Mouse (Mus musculus): ENCODE data around the gene Zfp82. TPM values are rescaled to one million over a fixed set of nuclear protein-coding genes. Genes with fewer than 3 reads are reported as not detected.
"Not testable (repeated sequence)": the region's sequence is repeated elsewhere in the genome, so short reads cannot be mapped to it uniquely, and the experiment has no call there.

The Zfp82 gene
- total RNA-seq (2021) = 1 to 10 TPM; 5.0 to 5.1 TPM

DNA sequence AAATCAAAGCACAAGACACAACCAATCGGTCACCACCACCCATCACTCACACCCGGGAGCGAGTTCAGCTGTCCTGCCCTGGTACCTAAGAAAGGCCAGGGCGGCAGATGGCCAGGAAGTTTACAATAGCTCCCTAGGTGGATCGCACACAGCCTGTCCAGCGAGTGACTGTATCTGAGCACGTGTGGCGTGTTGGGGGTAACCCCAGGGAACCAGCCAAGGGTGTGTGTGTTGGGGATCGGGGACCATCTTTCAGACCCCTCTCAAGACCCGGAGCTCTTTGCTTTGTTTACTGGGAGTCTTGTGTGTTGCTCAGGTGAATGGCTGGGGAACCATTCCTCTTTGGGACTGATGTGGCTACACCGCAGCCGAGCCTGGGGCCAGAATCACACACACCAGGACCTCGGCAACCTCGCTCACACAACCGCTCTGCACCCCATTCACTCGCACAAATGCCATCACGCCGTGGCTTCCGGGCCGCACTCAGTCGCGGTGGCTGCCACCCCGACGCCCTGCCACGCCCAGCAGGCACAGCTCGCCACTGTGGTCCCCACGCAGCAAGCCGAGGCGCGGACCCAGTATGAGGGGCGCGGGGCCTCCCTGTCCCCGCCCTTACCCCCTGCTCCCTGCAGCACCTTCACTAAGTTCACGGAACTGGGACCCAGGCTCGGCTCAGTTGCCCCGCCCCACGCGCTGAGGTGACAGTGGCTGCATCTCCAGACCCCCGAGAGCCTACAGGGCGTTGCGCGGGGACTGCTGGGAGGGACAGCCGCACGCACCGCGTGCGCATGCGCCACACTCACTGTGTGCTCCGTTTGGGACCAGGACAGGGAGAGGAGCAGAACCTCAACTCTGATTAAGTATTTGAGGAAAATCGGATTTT is at the start of gene Zfp82:
TSS of gene Zfp82 (minus strand) at position 755 of the 883 bp plus-strand sequence.
- intact Hi-C loops (cut with DNase I) = no loop called here

DNA sequence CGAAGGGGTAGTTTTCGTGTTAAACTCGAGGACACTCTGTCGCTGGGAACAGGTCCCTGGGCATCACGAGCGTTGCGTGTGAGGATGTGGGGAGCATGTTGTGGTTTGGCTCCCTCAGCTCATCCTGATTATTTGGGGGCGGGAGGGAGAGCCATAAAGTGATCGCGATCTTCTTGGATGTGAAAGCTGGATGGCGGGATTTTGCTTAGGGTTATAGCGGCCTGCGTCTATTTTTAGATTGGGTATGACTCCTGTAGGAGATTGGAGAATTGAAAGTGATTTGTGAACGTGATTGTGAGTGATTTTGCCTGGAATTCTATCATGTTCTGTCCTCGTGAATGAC is 49.5 kb upstream of the Zfp82 start:
- no peak for DNase-seq (ENCODE audit: low spot score in 2 of 2)
- intact Hi-C loops (cut with DNase I) = no loop called here

More for the DNA sequence above, at the start of gene Zfp82:
- peak; percentile 81 to 88 for DNase-seq (ENCODE audit: low spot score in 2 of 2)

DNA sequence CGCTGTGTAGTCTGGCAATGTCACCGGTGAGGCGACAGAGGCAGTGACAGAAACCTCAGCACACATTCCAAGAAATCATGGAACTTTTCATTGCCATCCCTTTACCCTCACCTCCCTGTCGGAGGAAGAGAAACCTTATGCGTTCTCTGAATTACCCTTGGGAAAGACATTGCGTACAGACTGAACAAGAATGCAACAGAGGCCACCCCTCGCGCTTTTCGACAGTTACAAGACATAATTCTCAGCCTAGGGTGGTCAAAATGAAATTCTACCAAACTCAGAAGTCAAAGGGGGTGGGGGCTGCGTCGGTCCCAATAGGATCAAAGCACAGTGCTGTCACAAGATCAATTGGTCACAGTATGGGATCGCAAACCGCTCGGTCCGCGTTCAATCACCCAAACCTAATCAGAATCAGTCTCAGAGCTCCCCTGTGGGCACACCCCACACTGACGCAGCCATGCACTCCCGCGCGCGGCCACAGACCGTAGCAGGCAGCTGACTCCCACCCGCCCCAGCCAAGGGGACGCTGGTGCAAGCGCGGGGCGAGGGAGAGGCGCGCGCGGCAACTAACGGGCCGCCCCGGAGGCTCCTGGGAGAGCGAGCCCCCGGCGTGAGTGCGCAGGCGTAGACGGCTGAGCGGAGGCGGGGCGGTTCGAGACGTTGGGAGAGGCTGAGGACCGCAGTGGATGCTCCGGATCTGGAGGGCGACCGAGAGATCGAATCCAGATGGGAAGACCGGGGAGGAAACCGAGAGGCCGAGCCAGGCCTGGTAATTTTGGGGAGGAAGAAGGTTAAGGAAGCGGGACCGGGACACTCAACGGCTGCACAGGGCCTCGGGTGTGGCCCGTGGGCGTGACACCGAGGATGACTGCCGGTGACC is 48.8 kb upstream of the Zfp82 start, which contains the start of gene Zfp382:
TSS of gene Zfp382 (plus strand) at position 635 of the 880 bp plus-strand sequence.
- intact Hi-C loops (cut with DNase I) = loop anchor here (2.0 kb wide), 1 partner anchor 27 kb away; the partner anchor contains the start of gene Zfp260
- peak; percentile 90 for DNase-seq (ENCODE audit: low spot score in 2 of 2)

DNA sequence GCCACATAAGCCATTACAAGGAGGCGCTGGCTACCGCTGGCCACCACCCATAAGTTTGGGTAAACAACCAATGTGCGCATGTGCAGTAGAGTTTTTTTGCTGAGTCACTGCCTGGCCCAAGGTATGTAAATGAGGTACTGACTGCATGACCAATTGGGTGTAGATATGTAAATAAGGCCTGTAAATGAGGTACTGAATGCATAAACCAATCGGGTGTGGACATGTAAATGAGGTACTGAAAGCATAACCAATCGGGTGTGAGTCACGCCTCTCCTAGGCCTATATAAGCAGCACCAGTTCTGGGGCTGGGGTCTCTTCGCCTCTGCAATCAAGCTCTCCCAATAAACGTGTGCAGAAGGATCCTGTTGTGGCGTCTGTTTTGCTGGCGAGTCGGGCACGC is 45.2 kb upstream of the Zfp82 start:
- DNase-seq (ENCODE audit: low spot score in 2 of 2); intact Hi-C loops (cut with DNase I): not testable (repeated sequence)

DNA sequence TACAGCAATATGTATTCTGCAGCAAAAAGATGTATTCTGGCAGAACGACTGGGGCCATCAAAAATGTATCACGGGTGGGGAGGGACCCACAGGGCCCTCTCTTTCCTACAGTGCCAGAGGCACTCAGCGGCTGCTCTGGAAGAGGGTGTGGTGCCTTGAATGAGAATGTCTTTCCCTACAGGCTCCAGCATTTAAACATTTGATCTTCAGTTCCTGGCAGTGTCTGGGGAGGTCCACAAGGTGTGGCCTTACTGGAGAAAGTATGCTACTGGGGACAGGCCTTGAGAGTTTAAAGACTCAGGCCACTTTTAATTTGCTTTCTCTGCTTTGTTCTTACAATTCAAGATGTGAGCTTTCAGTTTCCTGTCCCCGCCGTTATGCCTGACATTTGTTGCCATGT is 43.4 kb upstream of the Zfp82 start:
- DNase-seq (ENCODE audit: low spot score in 2 of 2) = no peak
- intact Hi-C loops (cut with DNase I) = no loop called here

DNA sequence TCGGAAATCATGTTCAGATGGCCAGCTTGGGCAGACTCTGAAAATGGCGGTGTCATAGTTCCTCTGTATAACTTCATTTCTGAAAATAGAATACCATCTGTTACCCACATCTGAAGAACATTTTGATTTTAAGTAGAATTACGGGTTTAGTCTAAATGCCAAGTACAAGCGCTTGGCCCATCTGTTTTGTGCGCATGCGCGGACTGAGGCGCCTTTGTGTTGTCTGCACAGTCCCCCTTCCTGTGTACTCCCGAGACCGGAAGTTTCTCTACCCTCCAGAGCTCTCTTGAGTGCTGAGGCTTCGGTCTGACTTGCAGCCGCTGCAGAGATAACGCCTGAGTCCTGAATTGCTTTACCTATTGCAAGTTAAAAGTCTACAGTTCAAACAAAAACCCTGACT is 26.6 kb upstream of the Zfp82 start:
- intact Hi-C loops (cut with DNase I) = no loop called here
- peak; percentile 85 to 94 for DNase-seq (ENCODE audit: low spot score in 2 of 2)

DNA sequence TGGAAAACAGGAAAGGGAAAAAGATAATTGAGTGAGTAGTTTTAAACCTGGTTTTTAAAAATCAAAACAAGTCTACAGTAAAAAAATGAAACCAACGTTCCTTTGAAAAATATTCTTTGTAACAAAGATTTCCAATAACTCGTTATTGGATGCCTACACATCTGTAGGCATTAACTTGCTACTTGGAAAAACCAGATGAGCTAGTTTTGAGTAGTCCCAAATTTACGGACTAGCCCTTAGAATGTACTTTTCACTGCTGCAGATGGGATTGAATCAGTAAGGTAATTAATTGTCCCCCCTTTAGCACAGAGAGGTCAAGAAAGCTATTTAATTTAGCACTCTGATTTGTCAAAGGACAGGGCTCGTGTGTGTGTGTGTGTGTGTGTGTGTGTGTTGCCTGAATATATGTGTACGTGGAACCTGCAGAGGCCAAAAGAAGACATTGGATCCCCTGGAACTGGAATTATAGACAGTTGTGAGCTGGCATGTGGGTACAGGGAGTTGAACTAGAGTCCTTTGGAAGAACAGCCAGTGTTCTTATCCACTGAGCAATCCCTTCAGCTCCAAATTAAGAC is 22.9 kb upstream of the Zfp82 start:
- DNase-seq (ENCODE audit: low spot score in 2 of 2) = no peak
- intact Hi-C loops (cut with DNase I) = loop anchor here (2.0 kb wide), 2 partner anchors 25 to 73 kb away; partner anchors contain the start of genes Zfp146 and Zfp382

DNA sequence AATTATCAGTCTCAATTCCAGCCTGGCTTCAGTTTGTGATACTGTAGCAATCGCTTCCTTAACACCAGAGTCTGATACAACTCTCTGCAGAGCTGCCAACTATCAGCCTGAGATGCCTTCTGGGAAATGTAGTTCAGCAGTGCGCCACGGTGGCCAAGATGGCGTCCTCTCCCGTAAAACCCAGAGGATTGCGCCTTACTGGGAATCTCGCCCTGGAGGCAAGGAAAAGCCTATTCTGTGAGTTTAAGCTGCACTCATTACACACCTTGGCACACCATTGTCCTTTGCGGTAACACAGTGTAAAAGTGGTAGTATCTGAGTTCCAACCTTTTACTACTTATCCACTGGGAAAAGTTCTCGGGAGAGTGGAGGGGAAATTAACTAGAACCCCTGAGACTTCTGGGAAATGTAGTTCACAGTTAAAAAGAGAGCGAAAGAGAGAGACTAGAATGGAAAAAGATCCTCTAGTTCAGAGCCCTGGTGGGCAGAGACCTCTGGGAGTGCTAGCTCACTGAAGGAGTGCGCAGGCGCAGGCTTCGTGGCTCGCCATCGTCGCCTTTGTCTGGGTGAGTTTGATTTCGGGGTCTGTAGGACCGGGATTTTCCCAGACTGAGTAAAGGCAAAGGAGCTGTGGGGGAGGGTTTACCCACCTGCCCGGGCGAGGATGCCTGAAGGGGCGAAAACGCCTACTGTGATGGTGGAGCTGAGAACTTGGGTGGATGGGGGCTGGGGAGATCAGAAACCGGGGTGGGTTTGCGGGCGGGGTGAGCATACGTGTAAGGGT is 22.1 kb upstream of the Zfp82 start, which contains the start of gene Zfp260:
TSS of gene Zfp260 (plus strand) at position 132 of the 784 bp plus-strand sequence.
- DNase-seq (ENCODE audit: low spot score in 2 of 2) = peak; percentile 92 to 96
- intact Hi-C loops (cut with DNase I) = loop anchor here (2.0 to 5.0 kb wide), 3 partner anchors 26 to 83 kb away; partner anchors contain the start of genes Zfp146 and Zfp382

DNA sequence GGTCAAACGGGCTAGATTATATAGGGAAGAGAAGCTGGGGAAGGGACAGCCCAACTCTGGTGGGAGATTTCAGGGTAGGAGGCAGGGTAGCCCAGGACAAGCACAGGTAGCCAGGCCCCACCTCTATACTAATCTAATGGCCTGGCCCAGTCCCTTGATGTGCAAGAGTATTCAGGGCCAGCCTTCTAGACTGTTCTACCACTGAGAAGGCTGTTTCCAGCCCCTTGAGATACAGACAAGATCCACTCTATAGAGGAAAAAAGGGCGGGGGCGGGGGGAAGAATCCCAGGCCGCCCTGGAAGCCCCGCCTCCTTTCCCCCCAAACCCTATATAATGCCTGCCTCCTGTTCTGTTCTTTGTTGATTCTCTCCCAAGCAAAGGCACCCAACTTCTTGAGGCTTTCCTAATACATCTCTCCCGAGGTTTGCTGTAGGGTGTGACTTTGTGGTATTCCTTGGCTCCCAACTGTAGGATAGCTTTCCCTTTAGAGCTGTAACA is 21.3 kb upstream of the Zfp82 start:
- DNase-seq (ENCODE audit: low spot score in 2 of 2) = no peak
- intact Hi-C loops (cut with DNase I) = loop anchor here (2.0 to 5.0 kb wide), 3 partner anchors 27 to 82 kb away; partner anchors contain the start of genes Zfp146 and Zfp382

DNA sequence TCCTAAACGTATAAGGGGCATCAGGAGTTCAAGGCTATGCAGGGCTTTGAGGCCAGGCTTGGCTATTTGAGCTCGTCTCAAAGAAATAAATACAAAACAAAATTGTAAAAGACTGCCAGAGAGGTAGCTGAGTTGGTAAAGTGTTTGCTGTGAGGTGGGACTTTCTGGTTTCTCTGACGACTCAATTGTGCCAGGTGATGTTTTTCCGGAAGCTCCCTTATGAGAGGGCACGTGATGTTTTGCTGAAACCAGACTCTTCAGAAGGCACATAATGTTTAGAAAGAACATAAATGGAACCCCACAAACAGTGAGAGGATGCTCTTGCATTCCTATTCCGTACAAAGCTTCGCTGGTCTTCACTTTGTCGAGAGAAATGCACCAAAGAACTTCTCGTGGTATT is 20.0 kb upstream of the Zfp82 start:
- no peak for DNase-seq (ENCODE audit: low spot score in 2 of 2)
- intact Hi-C loops (cut with DNase I) = loop anchor here (5.0 kb wide), 1 partner anchor 80 kb away; no protein-coding TSS in a partner anchor

DNA sequence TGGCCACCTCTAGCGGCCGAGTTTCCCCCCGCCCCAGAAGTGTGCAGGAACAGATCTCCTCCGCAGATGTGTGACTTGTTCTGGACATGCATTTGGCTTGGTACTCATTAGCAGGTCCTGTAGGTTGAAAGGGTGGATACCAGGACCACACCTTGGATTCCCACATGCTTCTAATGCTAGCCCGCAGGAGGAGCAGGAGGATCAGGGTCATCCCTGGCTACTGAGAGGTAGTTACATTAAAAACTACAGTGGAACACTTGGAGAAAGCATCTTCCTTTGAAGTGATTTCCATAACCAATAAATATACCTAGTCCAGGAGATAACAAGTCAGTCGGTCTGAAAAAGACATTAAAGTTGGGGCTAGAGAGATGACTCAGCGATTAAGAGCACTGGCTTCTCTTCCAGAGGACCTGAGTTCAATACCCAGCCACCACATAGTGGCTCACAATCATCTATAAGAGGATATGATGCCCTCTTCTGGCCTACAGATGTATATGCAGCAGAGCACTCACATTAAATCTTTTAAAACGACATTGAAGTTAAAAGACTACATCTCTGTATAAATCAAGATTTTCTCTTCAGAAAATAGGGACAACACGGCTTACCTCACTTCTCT is 18.4 kb upstream of the Zfp82 start:
- intact Hi-C loops (cut with DNase I) = loop anchor here (2.0 to 5.0 kb wide), 2 partner anchors 40 to 79 kb away; partner anchors contain the start of gene Zfp14

DNA sequence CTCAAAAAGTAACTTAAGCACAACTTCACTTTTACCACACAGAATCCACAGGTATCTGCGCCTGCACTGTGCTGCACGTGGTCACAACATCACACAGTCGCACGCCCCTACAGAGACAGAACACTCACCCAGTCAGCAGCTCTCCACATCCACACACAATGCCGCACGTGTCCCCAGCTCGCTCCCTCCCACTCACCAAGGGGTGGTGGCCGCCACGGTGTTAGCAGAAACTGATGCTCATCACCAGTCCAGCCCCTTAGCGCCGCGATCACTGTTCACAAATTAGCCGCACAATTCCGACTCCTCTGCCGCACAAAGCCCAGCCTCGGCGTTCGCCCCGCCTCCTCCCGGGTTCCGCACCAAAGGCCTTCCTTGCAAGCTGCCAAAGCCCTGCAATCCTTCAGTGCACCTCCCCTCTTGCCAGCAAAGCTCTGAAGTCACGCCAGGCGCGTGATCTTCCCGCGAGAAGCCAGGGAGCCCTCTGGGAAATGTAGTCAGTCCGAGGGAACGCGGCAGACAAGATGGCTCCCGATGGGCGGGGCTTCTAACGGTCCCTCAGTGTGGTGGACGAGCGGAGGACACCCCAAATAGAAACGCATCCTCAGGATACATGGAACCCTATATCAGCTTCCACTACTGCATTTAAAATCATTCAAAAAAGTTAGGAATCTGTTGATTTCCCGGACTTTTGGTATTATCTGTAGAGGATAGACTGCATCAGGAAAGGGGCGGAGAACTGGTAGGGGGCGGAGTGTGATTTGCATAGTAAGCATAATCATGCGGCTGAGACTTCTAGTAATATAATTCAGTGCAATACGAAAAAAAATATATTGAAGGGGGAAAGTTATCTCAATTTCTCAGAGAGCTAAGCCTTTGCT is 17.6 kb upstream of the Zfp82 start, which contains the start of the genes Gm26920 and Zfp566:
TSS of gene Gm26920 (minus strand) at position 319 of the 878 bp plus-strand sequence.
TSS of gene Zfp566 (minus strand) at position 436 of the 878 bp plus-strand sequence.
- DNase-seq (ENCODE audit: low spot score in 2 of 2) = peak; percentile 93 to 98
- intact Hi-C loops (cut with DNase I) = loop anchor here (2.0 to 5.0 kb wide), 2 partner anchors 40 to 78 kb away; partner anchors contain the start of gene Zfp14

More for the DNA sequence above, 18.4 kb upstream of the Zfp82 start:
- peak in 1 of 2 experiments; percentile 28 for DNase-seq (ENCODE audit: low spot score in 2 of 2)

DNA sequence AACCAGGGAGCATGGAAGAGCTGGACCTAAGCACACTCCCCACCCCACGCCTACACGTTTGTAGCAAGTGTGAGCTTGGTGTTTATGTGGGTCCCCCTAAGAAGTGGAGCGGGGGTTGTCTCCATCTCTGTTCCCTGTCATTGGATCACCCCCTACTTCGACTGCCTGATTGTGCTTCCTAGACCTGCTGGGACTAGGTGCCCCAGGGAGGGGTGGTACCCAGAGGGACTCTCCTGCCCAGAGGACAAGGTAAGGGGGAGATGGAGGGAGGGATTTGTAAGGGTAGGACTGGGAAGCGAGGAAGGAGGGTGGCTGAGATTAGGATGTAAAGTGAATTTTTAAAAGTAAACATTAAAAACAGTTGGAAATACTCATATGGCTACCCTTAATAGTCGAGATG is 16.7 kb upstream of the Zfp82 start:
- DNase-seq (ENCODE audit: low spot score in 2 of 2) = no peak
- intact Hi-C loops (cut with DNase I) = no loop called here

DNA sequence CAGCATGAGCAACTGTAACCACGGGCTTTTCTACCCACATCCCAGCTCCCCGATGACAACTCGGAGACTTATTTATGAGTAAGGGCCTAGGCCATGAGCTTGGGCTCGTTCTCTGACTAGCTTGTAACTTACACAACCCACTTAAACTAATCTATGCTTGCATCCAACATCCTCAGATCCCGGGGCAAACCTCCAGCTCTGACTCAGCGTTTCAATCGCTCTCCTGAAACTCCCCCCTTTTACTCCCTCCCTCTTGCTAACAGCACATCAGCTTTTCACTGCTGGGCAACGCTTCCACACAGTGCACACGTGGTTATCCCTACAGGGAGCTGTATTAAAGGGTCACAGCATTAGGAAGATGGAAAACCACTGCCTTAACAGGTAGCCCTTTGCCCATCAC is 13.8 kb upstream of the Zfp82 start:
- intact Hi-C loops (cut with DNase I) = no loop called here
- DNase-seq (ENCODE audit: low spot score in 2 of 2) = peak in 1 of 2 experiments; percentile 75

DNA sequence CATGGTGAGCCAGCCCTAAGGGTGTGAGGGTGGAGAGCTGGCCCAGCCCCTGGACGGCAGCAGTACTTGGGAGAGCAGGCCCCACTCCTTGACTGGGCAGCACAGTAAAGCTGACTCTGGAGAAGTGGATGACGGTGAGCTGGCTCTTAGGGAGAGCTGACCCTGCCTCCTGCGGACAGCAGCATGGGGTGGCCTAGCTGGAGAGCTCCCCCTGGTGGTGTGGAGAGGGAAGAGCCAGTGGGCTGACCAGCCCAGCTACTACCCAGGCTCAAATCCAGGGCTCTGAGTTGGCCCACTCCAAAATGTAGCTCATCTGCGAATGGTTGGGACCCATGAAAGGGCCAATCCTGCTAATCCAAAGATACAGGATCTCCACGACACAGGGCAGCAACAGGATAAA is 8.1 kb downstream of the Zfp82 start:
- intact Hi-C loops (cut with DNase I) = no loop called here

DNA sequence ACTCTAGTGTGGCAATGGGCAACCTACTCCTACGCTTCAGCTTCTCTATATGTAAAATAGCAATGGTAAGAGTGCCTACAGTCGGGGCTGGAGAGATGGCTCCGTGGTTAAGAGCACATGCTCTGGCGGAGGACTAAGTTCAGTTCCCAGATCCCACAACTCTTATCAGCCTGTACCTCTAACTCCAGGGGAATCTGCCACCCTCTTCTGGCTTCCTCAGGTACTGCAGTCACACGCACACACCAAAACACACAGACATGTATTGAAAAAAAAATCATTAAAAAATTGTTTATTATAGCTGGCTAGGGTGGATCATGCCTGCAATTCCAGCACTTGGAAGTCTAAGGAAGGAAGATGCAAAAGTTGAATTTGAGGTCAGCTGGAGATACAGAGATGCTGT is 10.2 kb downstream of the Zfp82 start:
- DNase-seq (ENCODE audit: low spot score in 2 of 2) = no peak
- intact Hi-C loops (cut with DNase I) = no loop called here

More for the DNA sequence above, 8.1 kb downstream of the Zfp82 start:
- no peak for DNase-seq (ENCODE audit: low spot score in 2 of 2)

DNA sequence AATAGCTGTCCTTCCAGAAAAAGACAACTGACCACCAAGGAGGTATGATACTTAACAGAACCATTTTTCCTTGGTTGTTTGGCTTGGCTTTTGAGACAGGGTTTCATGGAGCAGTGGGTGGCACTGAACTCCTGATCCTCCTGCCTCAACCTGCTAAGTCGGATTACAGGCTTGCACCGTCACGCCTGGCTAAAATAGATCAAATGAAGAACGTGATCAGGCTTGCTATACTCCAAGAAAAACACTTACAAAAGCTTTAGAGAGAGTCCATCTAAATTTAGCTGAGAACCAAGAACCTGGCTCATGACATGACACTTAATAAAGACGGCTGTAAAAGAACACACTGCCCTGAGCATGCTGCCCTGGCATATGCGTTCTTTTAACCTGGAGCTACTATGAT is 12.4 kb downstream of the Zfp82 start:
- intact Hi-C loops (cut with DNase I) = no loop called here
- DNase-seq (ENCODE audit: low spot score in 2 of 2) = no peak
